Mouse (Mus musculus) c-Kit-negative CD71-positive TER-119-positive erythroid progenitor cells, embryonic 14.5 days (primary cell): Measurements from ENCODE around the gene Chil4.
"Not testable (repeated sequence)": the region's sequence is repeated elsewhere in the genome, so short reads cannot be mapped to it uniquely, and the experiment has no call there.

Experiments used
- DNase-seq: peaks from one replicate; pipeline ENCODE4 v3.0.0-alpha.2; 2013; ENCODE audit warnings: low read depth, low spot score

Gene Chil4

GRCm38 (mm10) chr3:106219407-106219806, at the start of gene Chil4:
Gene Chil4, minus strand, starts transcription at chr3:106219507.
- no peak for DNase-seq

GRCm38 (mm10) chr3:106265854-106266253, 46.5 kb upstream of the Chil4 start:
- DNase-seq: no peak

- no peak for DNase-seq
Observed at GRCm38 (mm10) chr3:106264854-106265253, 45.5 kb upstream of the Chil4 start.

- not testable (repeated sequence) for DNase-seq
Observed at GRCm38 (mm10) chr3:106257076-106257475, 37.8 kb upstream of the Chil4 start.

- DNase-seq: no peak
Observed at GRCm38 (mm10) chr3:106252719-106253118, 33.4 kb upstream of the Chil4 start.

GRCm38 (mm10) chr3:106250763-106251399, 31.6 kb upstream of the Chil4 start:
- not testable (repeated sequence) for DNase-seq

GRCm38 (mm10) chr3:106247369-106247768, 28.1 kb upstream of the Chil4 start:
- DNase-seq: not testable (repeated sequence)

- not testable (repeated sequence) for DNase-seq
Observed at GRCm38 (mm10) chr3:106240210-106240609, 20.9 kb upstream of the Chil4 start.

- DNase-seq: no peak
Observed at GRCm38 (mm10) chr3:106239196-106239791, 20.0 kb upstream of the Chil4 start.

- DNase-seq: not testable (repeated sequence)
Observed at GRCm38 (mm10) chr3:106223391-106223790, 4.1 kb upstream of the Chil4 start.

- DNase-seq: no peak
Observed at GRCm38 (mm10) chr3:106221625-106222265, 2.4 kb upstream of the Chil4 start.

GRCm38 (mm10) chr3:106218284-106218954, 888 bp downstream of the Chil4 start:
- not testable (repeated sequence) for DNase-seq

GRCm38 (mm10) chr3:106198030-106198429, 21.3 kb downstream of the Chil4 start:
- DNase-seq: not testable (repeated sequence)

GRCm38 (mm10) chr3:106197246-106197645, 22.1 kb downstream of the Chil4 start:
- not testable (repeated sequence) for DNase-seq

- no peak for DNase-seq
Observed at GRCm38 (mm10) chr3:106196276-106196675, 23.0 kb downstream of the Chil4 start.

- DNase-seq: no peak
Observed at GRCm38 (mm10) chr3:106195486-106195885, 23.8 kb downstream of the Chil4 start.

- no peak for DNase-seq
Observed at GRCm38 (mm10) chr3:106187991-106188390, 31.3 kb downstream of the Chil4 start.

GRCm38 (mm10) chr3:106177509-106178189, 41.7 kb downstream of the Chil4 start:
- DNase-seq: no peak

- DNase-seq: not testable (repeated sequence)
Observed at GRCm38 (mm10) chr3:106174971-106175370, 44.3 kb downstream of the Chil4 start.

- DNase-seq: not testable (repeated sequence)
Observed at GRCm38 (mm10) chr3:106172506-106172905, 46.8 kb downstream of the Chil4 start.

- DNase-seq: no peak
Observed at GRCm38 (mm10) chr3:106171135-106171731, 48.1 kb downstream of the Chil4 start.
